Mouse (Mus musculus): ENCODE data around the gene Gimap1. TPM values are rescaled to one million over a fixed set of nuclear protein-coding genes. Genes with fewer than 3 reads are reported as not detected.

Gimap1 gene
- polyA plus RNA-seq, 1 experiment from 2014 or later, result 21.0 TPM

- no peaks in the 10 kb centered on the region for H3K36me3 ChIP-seq (ENCODE audit: control insufficient read depth, insufficient read depth, low read length)
- DNase-seq (ENCODE audit: low spot score), result peak; percentile 74
- 2% methylated on average over 52 of the region's 52 CpGs for WGBS
- H3K4me1 ChIP-seq (replicated peaks; ENCODE audit: control insufficient read depth, insufficient read depth, low read length), result peaks cover 10% of the 10 kb centered on the region; the same call in 1 of the 2 replicates
- peak; percentile 59 for ATAC-seq (replicated peaks; ENCODE audit: low FRiP score, low TSS enrichment, low read depth)
- H3K4me3 ChIP-seq (ENCODE audit: low read depth, low read length), result peak overlapping the region; percentile 39
- peaks cover 16% of the 10 kb centered on the region for H3K27me3 ChIP-seq (replicated peaks; ENCODE audit: control insufficient read depth, insufficient read depth, low read length)
- H3K27ac ChIP-seq (ENCODE audit: low read depth), result peak overlapping the region; percentile 74
- H3K9ac ChIP-seq (ENCODE audit: low read length), result peak overlapping the region; percentile 44
- H3K9me3 ChIP-seq (ENCODE audit: control insufficient read depth, low read length), result no peaks in the 10 kb centered on the region
- peak overlapping the region; percentile 77 for H3K4me2 ChIP-seq (ENCODE audit: low read length)
Observed at GRCm38 (mm10) chr6:48742422-48743351, 3.8 kb downstream of the Gimap1 start.

GRCm38 (mm10) chr6:48745490-48745889 lies 6.6 kb downstream of the Gimap1 start:
- no peak for DNase-seq (ENCODE audit: low spot score)
- WGBS, result 68% methylated on average over 2 of the region's 2 CpGs
- no peak overlapping the region for H3K27ac ChIP-seq (ENCODE audit: low read depth)
- H3K36me3 ChIP-seq (ENCODE audit: control insufficient read depth, insufficient read depth, low read length), result no peaks in the 10 kb centered on the region
- no peak for ATAC-seq (replicated peaks; ENCODE audit: low FRiP score, low TSS enrichment, low read depth)
- no peak overlapping the region for H3K9ac ChIP-seq (ENCODE audit: low read length)
- H3K27me3 ChIP-seq (replicated peaks; ENCODE audit: control insufficient read depth, insufficient read depth, low read length), result peaks cover 16% of the 10 kb centered on the region
- peaks cover 10% of the 10 kb centered on the region; the same call in 1 of the 2 replicates for H3K4me1 ChIP-seq (replicated peaks; ENCODE audit: control insufficient read depth, insufficient read depth, low read length)
- H3K4me3 ChIP-seq (ENCODE audit: low read depth, low read length), result no peak overlapping the region
- H3K4me2 ChIP-seq (ENCODE audit: low read length), result 0 out of 2 replicates have a peak overlapping the region, but pooled peaks have one; percentile 13
- no peaks in the 10 kb centered on the region for H3K9me3 ChIP-seq (ENCODE audit: control insufficient read depth, low read length)

GRCm38 (mm10) chr6:48745959-48746889 lies 7.4 kb downstream of the Gimap1 start, which contains the start of gene Gimap5:
Gene Gimap5 (plus strand): TSS chr6:48746197.
- Histone ChIP-seq H3K4me1 (replicated peaks; ENCODE audit: control insufficient read depth, insufficient read depth, low read length) (peaks cover 10% of the 10 kb centered on the region; the same call in 1 of the 2 replicates), H3K27ac (ENCODE audit: low read depth) (peak within 1 kb of the TSS; percentile 57; the same call in 1 of the 2 replicates), H3K9ac (ENCODE audit: low read length) (no peak within 1 kb of the TSS), H3K27me3 (replicated peaks; ENCODE audit: control insufficient read depth, insufficient read depth, low read length) (peaks cover 16% of the 10 kb centered on the region), H3K4me2 (ENCODE audit: low read length) (peak within 1 kb of the TSS; percentile 13; the same call in 1 of the 2 replicates), H3K9me3 (ENCODE audit: control insufficient read depth, low read length) (no peaks in the 10 kb centered on the region), H3K36me3 (ENCODE audit: control insufficient read depth, insufficient read depth, low read length) (no peaks in the 10 kb centered on the region), H3K4me3 (ENCODE audit: low read depth, low read length) (no peak within 1 kb of the TSS)
- ATAC-seq (replicated peaks; ENCODE audit: low FRiP score, low TSS enrichment, low read depth), result no peak
- peak; percentile 71 for DNase-seq (ENCODE audit: low spot score)
- 47% methylated on average over 16 of the region's 16 CpGs for WGBS

GRCm38 (mm10) chr6:48747091-48747966 lies 8.5 kb downstream of the Gimap1 start:
- Histone ChIP-seq H3K27ac (ENCODE audit: low read depth) (no peak overlapping the region), H3K9ac (ENCODE audit: low read length) (no peak overlapping the region), H3K4me1 (replicated peaks; ENCODE audit: control insufficient read depth, insufficient read depth, low read length) (peaks cover 10% of the 10 kb centered on the region; the same call in 1 of the 2 replicates), H3K4me3 (ENCODE audit: low read depth, low read length) (no peak overlapping the region), H3K4me2 (ENCODE audit: low read length) (no peak overlapping the region), H3K36me3 (ENCODE audit: control insufficient read depth, insufficient read depth, low read length) (no peaks in the 10 kb centered on the region), H3K9me3 (ENCODE audit: control insufficient read depth, low read length) (no peaks in the 10 kb centered on the region), H3K27me3 (replicated peaks; ENCODE audit: control insufficient read depth, insufficient read depth, low read length) (peaks cover 10% of the 10 kb centered on the region)
- WGBS, result 42% methylated on average over 7 of the region's 7 CpGs
- DNase-seq (ENCODE audit: low spot score), result no peak
- ATAC-seq (replicated peaks; ENCODE audit: low FRiP score, low TSS enrichment, low read depth), result no peak

GRCm38 (mm10) chr6:48763567-48764270 lies 24.9 kb downstream of the Gimap1 start:
- ATAC-seq (replicated peaks; ENCODE audit: low FRiP score, low TSS enrichment, low read depth) (no peak), DNase-seq (ENCODE audit: low spot score) (no peak)
- Histone ChIP-seq H3K36me3 (ENCODE audit: control insufficient read depth, insufficient read depth, low read length) (no peaks in the 10 kb centered on the region), H3K4me1 (replicated peaks; ENCODE audit: control insufficient read depth, insufficient read depth, low read length) (no peaks in the 10 kb centered on the region), H3K4me3 (ENCODE audit: low read depth, low read length) (no peak overlapping the region), H3K27ac (ENCODE audit: low read depth) (no peak overlapping the region), H3K27me3 (replicated peaks; ENCODE audit: control insufficient read depth, insufficient read depth, low read length) (no peaks in the 10 kb centered on the region), H3K9ac (ENCODE audit: low read length) (no peak overlapping the region), H3K9me3 (ENCODE audit: control insufficient read depth, low read length) (no peaks in the 10 kb centered on the region), H3K4me2 (ENCODE audit: low read length) (no peak overlapping the region)
- 54% methylated on average over 7 of the region's 7 CpGs for WGBS

GRCm38 (mm10) chr6:48764496-48764895 lies 25.6 kb downstream of the Gimap1 start:
- Histone ChIP-seq H3K9me3 (ENCODE audit: control insufficient read depth, low read length) (no peaks in the 10 kb centered on the region), H3K36me3 (ENCODE audit: control insufficient read depth, insufficient read depth, low read length) (no peaks in the 10 kb centered on the region), H3K27ac (ENCODE audit: low read depth) (no peak overlapping the region), H3K9ac (ENCODE audit: low read length) (no peak overlapping the region), H3K27me3 (replicated peaks; ENCODE audit: control insufficient read depth, insufficient read depth, low read length) (no peaks in the 10 kb centered on the region), H3K4me1 (replicated peaks; ENCODE audit: control insufficient read depth, insufficient read depth, low read length) (no peaks in the 10 kb centered on the region), H3K4me3 (ENCODE audit: low read depth, low read length) (no peak overlapping the region), H3K4me2 (ENCODE audit: low read length) (no peak overlapping the region)
- no peak for ATAC-seq (replicated peaks; ENCODE audit: low FRiP score, low TSS enrichment, low read depth)
- WGBS, result 91% methylated on average over 10 of the region's 10 CpGs
- DNase-seq (ENCODE audit: low spot score), result no peak

GRCm38 (mm10) chr6:48768178-48768869 lies 29.5 kb downstream of the Gimap1 start:
- no peak for DNase-seq (ENCODE audit: low spot score)
- no peak overlapping the region for H3K27ac ChIP-seq (ENCODE audit: low read depth)
- H3K4me3 ChIP-seq (ENCODE audit: low read depth, low read length), result no peak overlapping the region
- H3K27me3 ChIP-seq (replicated peaks; ENCODE audit: control insufficient read depth, insufficient read depth, low read length), result no peaks in the 10 kb centered on the region
- H3K9ac ChIP-seq (ENCODE audit: low read length), result no peak overlapping the region
- ATAC-seq (replicated peaks; ENCODE audit: low FRiP score, low TSS enrichment, low read depth), result no peak
- H3K4me1 ChIP-seq (replicated peaks; ENCODE audit: control insufficient read depth, insufficient read depth, low read length), result no peaks in the 10 kb centered on the region
- H3K36me3 ChIP-seq (ENCODE audit: control insufficient read depth, insufficient read depth, low read length), result no peaks in the 10 kb centered on the region
- no peaks in the 10 kb centered on the region for H3K9me3 ChIP-seq (ENCODE audit: control insufficient read depth, low read length)
- 63% methylated on average over 9 of the region's 9 CpGs for WGBS
- no peak overlapping the region for H3K4me2 ChIP-seq (ENCODE audit: low read length)

Measured in intestine, embryonic 14.5 days (tissue).